Mouse (Mus musculus) central nervous system, embryonic 18 days (tissue): ENCODE measurements around the gene Dusp6. TPM values are rescaled to one million over a fixed set of nuclear protein-coding genes. Genes with fewer than 3 reads are reported as not detected.

Source experiments
- polyA plus RNA-seq: library from polyadenylated mRNA; depleted of rRNA; stranded (reverse); fragments of >200 nt; gene quantifications from 2 replicates; pipeline ENCODE4 v1.2.3, GENCODE M21; 2012; rRNA removed

The Dusp6 gene
- polyA plus RNA-seq = 31.2 and 37.4 TPM in 2 replicates

DNA sequence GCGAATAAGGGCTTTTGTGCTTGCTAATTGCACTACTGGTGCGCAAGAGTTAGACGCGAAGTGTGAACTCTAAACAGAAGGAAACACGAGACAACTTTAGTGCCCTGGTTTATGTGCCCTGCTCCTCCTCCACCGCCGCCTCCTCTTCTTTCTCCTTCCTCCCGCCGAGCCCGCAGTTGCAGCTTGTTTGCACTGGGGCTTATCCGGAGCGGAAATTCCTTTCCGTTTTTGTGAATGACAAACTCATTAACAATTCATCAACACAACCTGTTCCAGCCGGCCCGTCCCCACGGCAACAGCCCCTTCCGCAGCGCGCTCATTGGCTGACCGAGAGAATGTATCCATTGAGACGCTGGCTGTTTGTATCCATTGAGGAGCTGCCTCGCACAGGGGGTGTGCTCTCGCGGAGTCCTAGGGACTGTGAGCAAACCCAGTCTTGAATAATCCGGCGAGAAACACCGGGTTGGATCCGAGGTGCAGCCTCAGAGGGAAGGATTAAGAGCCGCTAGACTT lies at the start of gene Dusp6:
Gene Dusp6, plus strand, starts transcription at position 365 of the 513 bp plus-strand sequence.

Other genes starting within 250 kb of the Dusp6 start
- gene Poc1b, start 156.2 kb upstream of the Dusp6 start, polyA plus RNA-seq = 21.4 and 23.1 TPM in 2 replicates
- 0.74 and 1.1 TPM in 2 replicates for gene Galnt4, start 155.1 kb upstream of the Dusp6 start, polyA plus RNA-seq
- not detected in 2 replicates for gene Phxr2, start 136.9 kb upstream of the Dusp6 start, polyA plus RNA-seq